Mouse (Mus musculus): ENCODE measurements around the gene Cacfd1. TPM values are rescaled to one million over a fixed set of nuclear protein-coding genes. Genes with fewer than 3 reads are reported as not detected.

The Cacfd1 gene
- polyA plus RNA-seq (2015; fragmentation: Nextera tagmentation; extraction: Ambion mirVana), result 13.7 and 14.3 TPM in 2 replicates

DNA sequence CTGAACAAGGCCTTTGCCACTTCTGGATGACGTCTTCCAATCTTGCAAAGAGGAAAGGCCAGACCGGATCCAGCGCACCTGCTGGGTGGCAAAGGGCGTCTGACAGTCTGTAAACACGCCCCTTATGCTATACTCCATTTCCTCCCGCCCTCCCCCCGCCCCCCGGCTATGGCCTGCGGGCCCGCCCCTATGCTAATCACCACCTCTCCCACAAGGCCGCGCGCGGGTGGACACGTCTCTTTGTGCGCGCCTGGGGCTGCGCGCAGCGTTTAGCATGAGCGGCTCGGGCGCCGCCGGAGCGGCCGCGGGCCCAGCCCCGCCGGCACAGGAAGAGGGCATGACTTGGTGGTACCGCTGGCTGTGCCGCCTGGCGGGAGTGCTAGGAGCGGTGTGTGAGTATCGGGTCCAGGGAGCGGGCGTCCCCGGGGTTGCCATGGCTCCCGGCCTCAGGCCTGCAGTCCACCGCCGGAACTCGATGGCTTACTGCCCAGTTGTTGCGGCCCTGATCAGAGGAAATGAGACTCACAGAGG, at the start of gene Cacfd1:
Gene Cacfd1, plus strand, starts transcription at position 213 of the 531 bp plus-strand sequence.
- Histone ChIP-seq H3K27me3 (ENCODE audit: control insufficient read depth, insufficient read depth, low read depth, low read length) (no peaks in the 10 kb centered on the region), H3K4me1 (ENCODE audit: control insufficient read depth, low read depth, low read length) (peaks cover 12% of the 10 kb centered on the region), H3K9ac (ENCODE audit: low read depth, low read length) (peak within 1 kb of the TSS; percentile 85), H3K36me3 (ENCODE audit: control insufficient read depth, insufficient read depth) (peaks cover 8% of the 10 kb centered on the region), H3K9me3 (replicated peaks; ENCODE audit: control insufficient read depth, low read length) (no peaks in the 10 kb centered on the region), H3K4me3 (ENCODE audit: low read depth, low read length) (peak within 1 kb of the TSS; percentile 76), H3K27ac (ENCODE audit: low read length) (peak within 1 kb of the TSS; percentile 59), H3K4me2 (ENCODE audit: low read depth, low read length) (peak within 1 kb of the TSS; percentile 68)
- peak; percentile 94 for ATAC-seq (ENCODE audit: low read depth)
- WGBS (ENCODE audit: insufficient replicate concordance), result under 1% methylated on average over 43 of the region's 43 CpGs

GRCm38 (mm10) chr2:26960756-26961155, 49.0 kb upstream of the Cacfd1 start:
- H3K4me1 ChIP-seq (ENCODE audit: control insufficient read depth, low read depth, low read length), result peaks cover 29% of the 10 kb centered on the region
- no peak overlapping the region for H3K9ac ChIP-seq (ENCODE audit: low read depth, low read length)
- peaks cover 19% of the 10 kb centered on the region for H3K36me3 ChIP-seq (ENCODE audit: control insufficient read depth, insufficient read depth)
- H3K9me3 ChIP-seq (replicated peaks; ENCODE audit: control insufficient read depth, low read length), result no peaks in the 10 kb centered on the region
- H3K4me3 ChIP-seq (ENCODE audit: low read depth, low read length), result no peak overlapping the region
- no peak for ATAC-seq (ENCODE audit: low read depth)
- no peaks in the 10 kb centered on the region for H3K27me3 ChIP-seq (ENCODE audit: control insufficient read depth, insufficient read depth, low read depth, low read length)
- no peak overlapping the region for H3K27ac ChIP-seq (ENCODE audit: low read length)
- WGBS (ENCODE audit: insufficient replicate concordance), result 70% methylated on average over 4 of the region's 4 CpGs
- no peak overlapping the region for H3K4me2 ChIP-seq (ENCODE audit: low read depth, low read length)

- no peaks in the 10 kb centered on the region for H3K9me3 ChIP-seq (replicated peaks; ENCODE audit: control insufficient read depth, low read length)
- peak within 1 kb of the TSS; percentile 91 for H3K4me3 ChIP-seq (ENCODE audit: low read depth, low read length)
- no peaks in the 10 kb centered on the region for H3K27me3 ChIP-seq (ENCODE audit: control insufficient read depth, insufficient read depth, low read depth, low read length)
- peak; percentile 92 for ATAC-seq (ENCODE audit: low read depth)
- H3K36me3 ChIP-seq (ENCODE audit: control insufficient read depth, insufficient read depth), result peaks cover 6% of the 10 kb centered on the region
- H3K9ac ChIP-seq (ENCODE audit: low read depth, low read length), result peak within 1 kb of the TSS; percentile 89
- H3K4me1 ChIP-seq (ENCODE audit: control insufficient read depth, low read depth, low read length), result peaks cover 25% of the 10 kb centered on the region
- H3K27ac ChIP-seq (ENCODE audit: low read length), result peak within 1 kb of the TSS; percentile 96
- WGBS (ENCODE audit: insufficient replicate concordance), result under 1% methylated on average over 50 of the region's 50 CpGs
- peak within 1 kb of the TSS; percentile 79 for H3K4me2 ChIP-seq (ENCODE audit: low read depth, low read length)
Measured at GRCm38 (mm10) chr2:26963923-26964723, 45.6 kb upstream of the Cacfd1 start, which contains the start of gene Rexo4. TSS of gene Rexo4 (minus strand) at chr2:26964386.

GRCm38 (mm10) chr2:26964724-26965370, 44.9 kb upstream of the Cacfd1 start:
- Histone ChIP-seq H3K9ac (ENCODE audit: low read depth, low read length) (peak overlapping the region; percentile 89), H3K4me2 (ENCODE audit: low read depth, low read length) (peak overlapping the region; percentile 79), H3K9me3 (replicated peaks; ENCODE audit: control insufficient read depth, low read length) (no peaks in the 10 kb centered on the region), H3K4me3 (ENCODE audit: low read depth, low read length) (peak overlapping the region; percentile 91), H3K4me1 (ENCODE audit: control insufficient read depth, low read depth, low read length) (peaks cover 25% of the 10 kb centered on the region), H3K27me3 (ENCODE audit: control insufficient read depth, insufficient read depth, low read depth, low read length) (no peaks in the 10 kb centered on the region), H3K27ac (ENCODE audit: low read length) (peak overlapping the region; percentile 96), H3K36me3 (ENCODE audit: control insufficient read depth, insufficient read depth) (peaks cover 5% of the 10 kb centered on the region)
- 17% methylated on average over 14 of the region's 14 CpGs for WGBS (ENCODE audit: insufficient replicate concordance)
- no peak; the same call in 1 of the 2 replicates for ATAC-seq (ENCODE audit: low read depth)

DNA sequence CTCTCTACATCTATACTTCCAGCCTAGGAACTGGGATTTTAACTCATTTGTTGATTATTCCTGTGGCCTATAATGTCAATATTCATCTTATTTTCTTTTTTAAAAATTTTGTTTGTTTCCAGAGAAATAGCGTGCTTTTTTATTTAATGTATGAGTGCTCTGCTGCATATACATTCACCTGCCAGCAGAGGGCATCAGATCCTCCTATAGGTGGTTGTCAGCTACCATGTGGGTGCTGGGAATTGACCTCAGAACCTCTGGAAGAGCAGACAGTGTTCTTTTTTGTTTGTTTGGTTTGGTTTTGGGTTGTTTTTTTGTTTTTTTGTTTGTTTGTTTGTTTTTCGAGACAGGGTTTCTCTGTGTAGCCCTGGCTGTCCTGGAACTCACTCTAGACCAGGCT, 42.5 kb upstream of the Cacfd1 start:
- Histone ChIP-seq H3K27me3 (ENCODE audit: control insufficient read depth, insufficient read depth, low read depth, low read length) (no peaks in the 10 kb centered on the region), H3K4me3 (ENCODE audit: low read depth, low read length) (no peak overlapping the region), H3K9ac (ENCODE audit: low read depth, low read length) (no peak overlapping the region), H3K27ac (ENCODE audit: low read length) (no peak overlapping the region), H3K4me1 (ENCODE audit: control insufficient read depth, low read depth, low read length) (peaks cover 17% of the 10 kb centered on the region), H3K36me3 (ENCODE audit: control insufficient read depth, insufficient read depth) (no peaks in the 10 kb centered on the region; the same call in 1 of the 2 replicates), H3K4me2 (ENCODE audit: low read depth, low read length) (no peak overlapping the region), H3K9me3 (replicated peaks; ENCODE audit: control insufficient read depth, low read length) (no peaks in the 10 kb centered on the region)
- no peak for ATAC-seq (ENCODE audit: low read depth)
- WGBS (ENCODE audit: insufficient replicate concordance), result 73% methylated on average over 2 of the region's 2 CpGs

- H3K4me3 ChIP-seq (ENCODE audit: low read depth, low read length), result no peak within 1 kb of the TSS
- H3K4me1 ChIP-seq (ENCODE audit: control insufficient read depth, low read depth, low read length), result no peaks in the 10 kb centered on the region
- 36% methylated on average over 3 of the region's 3 CpGs for WGBS (ENCODE audit: insufficient replicate concordance)
- peak; percentile 60 for ATAC-seq (ENCODE audit: low read depth)
- H3K27me3 ChIP-seq (ENCODE audit: control insufficient read depth, insufficient read depth, low read depth, low read length), result no peaks in the 10 kb centered on the region
- no peak within 1 kb of the TSS for H3K4me2 ChIP-seq (ENCODE audit: low read depth, low read length)
- peak within 1 kb of the TSS; percentile 41; the same call in 1 of the 2 replicates for H3K27ac ChIP-seq (ENCODE audit: low read length)
- no peaks in the 10 kb centered on the region for H3K36me3 ChIP-seq (ENCODE audit: control insufficient read depth, insufficient read depth)
- no peak within 1 kb of the TSS for H3K9ac ChIP-seq (ENCODE audit: low read depth, low read length)
- H3K9me3 ChIP-seq (replicated peaks; ENCODE audit: control insufficient read depth, low read length), result no peaks in the 10 kb centered on the region
Measured at GRCm38 (mm10) chr2:26973116-26973515, 36.6 kb upstream of the Cacfd1 start, which contains the start of gene Adamts13. TSS of gene Adamts13 (plus strand) at chr2:26973416.

GRCm38 (mm10) chr2:26973960-26974359, 35.8 kb upstream of the Cacfd1 start:
- Histone ChIP-seq H3K4me1 (ENCODE audit: control insufficient read depth, low read depth, low read length) (no peaks in the 10 kb centered on the region), H3K36me3 (ENCODE audit: control insufficient read depth, insufficient read depth) (no peaks in the 10 kb centered on the region), H3K4me3 (ENCODE audit: low read depth, low read length) (no peak overlapping the region), H3K27me3 (ENCODE audit: control insufficient read depth, insufficient read depth, low read depth, low read length) (no peaks in the 10 kb centered on the region), H3K9me3 (replicated peaks; ENCODE audit: control insufficient read depth, low read length) (no peaks in the 10 kb centered on the region), H3K4me2 (ENCODE audit: low read depth, low read length) (no peak overlapping the region), H3K27ac (ENCODE audit: low read length) (no peak overlapping the region), H3K9ac (ENCODE audit: low read depth, low read length) (no peak overlapping the region)
- WGBS (ENCODE audit: insufficient replicate concordance), result 8% methylated on average over 4 of the region's 4 CpGs
- peak; percentile 31 for ATAC-seq (ENCODE audit: low read depth)

DNA sequence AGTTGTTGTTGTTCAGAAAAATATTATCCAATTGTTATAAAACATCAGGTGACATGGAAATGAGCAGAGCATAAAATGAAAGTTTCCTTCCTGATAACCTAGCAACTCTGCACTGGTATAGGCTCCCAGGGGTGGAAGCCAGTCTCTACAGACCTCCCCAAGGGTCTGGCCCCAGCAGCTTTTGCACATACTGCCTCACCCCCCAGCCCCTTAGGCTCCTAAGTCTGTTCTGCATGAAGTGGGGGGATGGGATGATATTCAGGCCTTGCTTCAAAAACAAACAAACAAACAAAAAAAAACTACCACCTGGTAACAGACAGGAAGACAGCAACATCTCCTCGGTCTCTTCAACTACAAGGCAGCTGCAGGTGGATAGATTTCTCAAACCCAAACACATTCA, 29.4 kb upstream of the Cacfd1 start:
- Histone ChIP-seq H3K4me3 (ENCODE audit: low read depth, low read length) (no peak overlapping the region), H3K4me1 (ENCODE audit: control insufficient read depth, low read depth, low read length) (no peaks in the 10 kb centered on the region; the same call in 1 of the 2 replicates), H3K9me3 (replicated peaks; ENCODE audit: control insufficient read depth, low read length) (no peaks in the 10 kb centered on the region), H3K27me3 (ENCODE audit: control insufficient read depth, insufficient read depth, low read depth, low read length) (no peaks in the 10 kb centered on the region), H3K27ac (ENCODE audit: low read length) (no peak overlapping the region), H3K4me2 (ENCODE audit: low read depth, low read length) (no peak overlapping the region), H3K36me3 (ENCODE audit: control insufficient read depth, insufficient read depth) (no peaks in the 10 kb centered on the region), H3K9ac (ENCODE audit: low read depth, low read length) (no peak overlapping the region)
- 44% methylated on average over 1 of the region's 1 CpGs for whole genome bisulfite sequencing (ENCODE audit: insufficient replicate concordance)
- no peak for ATAC-seq (ENCODE audit: low read depth)
